Mouse (Mus musculus): ENCODE measurements around the gene Oxnad1. TPM values are rescaled to one million over a fixed set of nuclear protein-coding genes. Genes with fewer than 3 reads are reported as not detected.

Gene Oxnad1
- total RNA-seq, 2 experiments from 2014 or later, result 17.8 to 19.9 TPM

- DNase-seq, result no peak
- intact Hi-C loops (cut with DNase I), result no loop called here
These were observed 55.3 kb downstream of the Oxnad1 start for GRCm38 (mm10) chr14:32140359-32140965.

- intact Hi-C loops (cut with DNase I), result no loop called here
- no peak for DNase-seq
These were observed 56.5 kb downstream of the Oxnad1 start, which contains the start of gene Msmb for GRCm38 (mm10) chr14:32141723-32142122. TSS of gene Msmb (plus strand) at chr14:32142023.

GRCm38 (mm10) chr14:32144734-32145133 is 59.6 kb downstream of the Oxnad1 start:
- DNase-seq, result no peak
- intact Hi-C loops (cut with DNase I), result no loop called here

GRCm38 (mm10) chr14:32145401-32145800 is 60.2 kb downstream of the Oxnad1 start:
- intact Hi-C loops (cut with DNase I), result no loop called here

DNA sequence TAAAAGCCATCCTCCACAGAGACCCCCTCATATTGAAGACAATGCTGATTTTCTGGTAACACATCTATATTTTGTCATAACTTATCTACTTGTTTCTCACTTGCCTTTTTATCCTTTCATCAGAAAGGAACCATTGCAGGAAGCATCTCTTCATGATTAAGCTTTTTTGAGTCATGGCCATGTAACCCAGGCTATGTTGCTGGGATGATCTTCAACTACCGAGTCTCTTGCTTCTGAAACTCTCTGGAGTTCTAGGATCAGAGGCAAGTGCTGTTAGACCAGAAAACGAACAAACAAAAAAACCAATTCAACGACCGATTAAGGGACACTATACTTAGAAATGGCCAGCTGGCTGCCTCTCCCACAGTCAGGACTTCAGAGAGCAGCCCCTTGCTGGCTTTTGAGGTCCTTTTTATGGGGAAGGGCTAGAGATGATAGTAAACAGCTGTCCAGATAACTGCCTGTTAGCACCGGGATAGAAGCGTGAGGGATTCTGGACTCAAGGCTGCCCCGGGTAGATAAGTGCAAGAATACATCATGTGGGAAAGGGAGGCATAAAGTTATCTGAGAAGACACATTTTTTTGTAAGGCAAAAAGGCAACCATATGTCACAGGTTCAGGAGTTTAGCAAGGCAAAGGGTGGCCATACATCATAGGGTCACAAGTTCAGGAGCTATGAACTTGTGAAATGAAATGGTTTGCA is 60.8 kb downstream of the Oxnad1 start:
- intact Hi-C loops (cut with DNase I), result no loop called here
- no peak for DNase-seq

More at GRCm38 (mm10) chr14:32145401-32145800, 60.2 kb downstream of the Oxnad1 start:
- no peak for DNase-seq

DNA sequence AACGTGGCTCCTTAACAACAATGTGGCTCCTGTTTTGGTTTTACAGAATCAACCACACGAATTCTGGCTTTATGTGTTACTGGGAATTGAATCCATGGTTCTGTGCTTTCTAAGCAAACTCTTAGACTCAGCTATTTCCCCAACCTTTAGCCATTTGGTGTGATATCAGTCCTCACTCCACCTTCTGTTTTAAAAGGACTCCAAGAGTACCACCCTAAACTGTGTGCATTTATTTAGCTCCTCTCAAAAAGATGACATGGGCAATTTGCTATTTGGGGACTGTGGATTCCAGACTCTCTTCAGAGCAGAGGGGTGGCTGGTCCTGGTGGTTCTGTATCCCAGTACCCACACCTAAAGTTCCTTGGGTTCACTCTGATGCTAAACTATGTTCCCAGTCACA is 61.4 kb downstream of the Oxnad1 start:
- DNase-seq, result no peak
- intact Hi-C loops (cut with DNase I), result no loop called here

GRCm38 (mm10) chr14:32150872-32151271 is 65.7 kb downstream of the Oxnad1 start:
- no peak for DNase-seq
- intact Hi-C loops (cut with DNase I), result no loop called here

GRCm38 (mm10) chr14:32152243-32152965 is 67.2 kb downstream of the Oxnad1 start:
- intact Hi-C loops (cut with DNase I), result no loop called here
- no peak for DNase-seq

Other genes starting within 250 kb of the Oxnad1 start
- under 1 TPM; 0.74 to 0.78 TPM for gene Galnt15, start 56.4 kb upstream of the Oxnad1 start, total RNA-seq (2021)
- 10 to 100 TPM; 41.4 to 45.5 TPM for gene Dph3, start 355 bp downstream of the Oxnad1 start, total RNA-seq (2021)
- gene Msmb, start 56.6 kb downstream of the Oxnad1 start, total RNA-seq (2021), result not detected
- 10 to 100 TPM; 99.3 to 99.7 TPM for gene Ncoa4, start 74.5 kb downstream of the Oxnad1 start, total RNA-seq (2021)
- gene Timm23, start 116.5 kb downstream of the Oxnad1 start, total RNA-seq (2021), result 10 to 100 TPM; 58.9 to 81.0 TPM
- gene Parg, start 116.6 kb downstream of the Oxnad1 start, total RNA-seq (2021), result 10 to 100 TPM; 42.8 to 44.2 TPM
- 10 to 100 TPM; 35.3 to 40.3 TPM for gene Ogdhl, start 236.6 kb downstream of the Oxnad1 start, total RNA-seq (2021)

Measured in left cerebral cortex, postnatal 4 days (tissue).